Mouse (Mus musculus): ENCODE results near the gene Xrra1.

Xrra1 gene

DNA sequence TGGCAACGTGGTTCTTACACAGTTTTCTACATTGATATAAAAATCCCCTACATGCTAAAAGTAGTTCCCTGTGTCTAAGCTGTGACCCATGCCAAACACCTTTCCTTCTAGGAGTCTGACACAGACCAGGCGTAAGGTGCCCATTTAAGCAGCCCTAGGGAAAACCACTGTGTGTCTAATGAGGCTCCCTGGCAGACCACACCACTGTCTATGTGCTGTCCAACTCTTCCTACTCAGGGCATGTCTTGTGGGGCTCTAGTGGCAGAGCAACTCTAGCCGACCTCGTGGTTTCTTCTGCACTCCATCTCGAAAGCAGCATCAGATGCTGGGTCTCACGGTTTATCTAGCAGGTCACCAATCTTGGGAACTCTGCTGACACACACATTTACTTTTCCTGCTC, 7.3 kb upstream of the Xrra1 start:
- DNase-seq = no peak

DNA sequence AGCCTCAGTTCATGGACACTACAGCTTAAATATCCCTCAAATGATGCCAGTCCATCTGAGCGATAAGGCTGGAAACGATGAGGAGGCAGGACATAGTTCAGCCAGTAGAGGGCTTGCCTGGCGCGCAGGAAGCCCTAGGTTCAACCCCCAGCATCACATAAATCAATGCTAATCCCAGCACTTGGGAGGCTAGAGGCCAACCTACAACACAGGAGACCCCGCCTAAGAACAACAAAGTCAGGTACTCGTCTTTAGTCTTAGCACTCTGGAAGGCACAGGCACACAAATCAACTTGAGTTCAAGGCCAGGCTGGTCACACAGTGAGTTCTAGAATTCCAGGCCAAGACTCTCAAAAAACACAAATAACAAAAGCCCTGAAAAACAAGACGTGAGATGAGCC, 5.6 kb upstream of the Xrra1 start:
- no peak for DNase-seq

DNA sequence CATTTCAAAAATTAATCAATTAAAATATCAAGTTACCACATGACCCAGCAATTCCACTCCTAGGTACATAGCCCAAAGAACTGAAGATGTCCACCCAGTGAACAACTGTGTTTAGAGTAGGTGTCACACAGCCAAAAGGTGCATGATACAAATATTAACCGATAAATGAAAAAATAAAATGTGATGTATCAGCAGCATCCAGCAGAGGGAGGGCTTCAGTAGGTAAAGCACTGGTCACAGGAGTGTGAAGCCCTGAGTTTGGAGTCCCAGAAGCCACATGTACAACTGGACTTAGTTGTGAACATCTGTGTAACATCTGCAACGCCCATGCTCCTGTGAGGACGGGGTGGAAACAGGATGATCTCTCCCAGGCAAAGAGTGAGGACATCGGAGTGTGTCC, 4.6 kb upstream of the Xrra1 start:
- no peak for DNase-seq

DNA sequence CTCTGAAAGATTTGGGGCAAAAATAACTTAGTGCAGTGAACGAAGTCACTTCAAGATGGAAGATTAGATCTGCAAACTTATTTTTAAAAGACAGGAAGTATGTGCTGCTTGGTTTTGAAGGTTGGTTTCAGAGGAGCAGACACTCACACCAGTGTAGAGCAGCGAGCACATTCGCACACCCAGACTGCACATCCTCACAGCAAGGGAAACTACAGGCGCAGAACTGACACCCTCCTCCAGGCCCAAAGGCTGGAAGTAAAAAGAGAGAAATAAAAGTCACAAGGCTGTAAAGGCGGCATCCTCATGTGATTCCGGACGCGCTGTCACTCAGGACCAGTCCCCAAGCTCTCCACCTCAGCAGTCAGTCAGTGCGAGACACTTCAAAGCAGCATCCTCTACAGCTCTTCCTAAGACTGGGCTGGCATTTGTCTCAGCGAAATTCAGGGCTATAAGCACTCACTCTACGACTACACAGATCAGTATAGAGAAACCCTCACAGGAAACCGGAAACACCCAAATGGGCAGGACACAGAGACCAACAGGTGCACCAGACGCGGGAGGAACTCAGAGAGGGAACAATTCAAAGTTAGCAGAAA, 2.6 kb upstream of the Xrra1 start:
- no peak for DNase-seq

DNA sequence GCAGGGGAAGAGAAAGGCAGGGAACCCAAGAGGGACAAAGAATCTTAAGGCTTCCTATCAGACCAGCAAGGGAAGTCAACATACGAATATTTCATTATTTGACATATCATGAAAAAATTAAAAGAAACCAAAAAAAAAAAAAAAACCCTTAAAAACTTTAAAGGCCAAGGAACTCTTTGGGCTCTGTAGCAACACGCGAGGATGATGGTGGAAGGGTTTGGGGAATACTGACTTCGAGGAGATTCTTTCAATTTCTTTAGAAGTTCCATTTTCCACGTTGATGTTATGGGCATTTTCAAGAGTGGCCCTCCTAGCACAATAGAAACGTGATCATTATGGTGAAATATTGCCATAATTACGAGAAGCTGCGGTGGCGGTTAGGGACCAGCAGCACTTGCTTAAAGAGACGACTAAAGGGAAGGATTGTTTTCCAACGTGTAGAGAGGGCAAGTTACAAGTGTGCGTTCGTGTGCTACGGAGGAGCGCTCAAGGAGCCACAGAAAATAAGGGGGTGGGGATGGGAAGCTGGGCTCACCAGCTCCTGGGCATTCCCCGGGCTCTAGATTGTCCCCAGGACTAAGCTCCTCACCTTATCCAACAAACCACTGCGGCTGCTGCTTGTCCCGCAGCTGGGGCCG, 622 bp upstream of the Xrra1 start:
- no peak for DNase-seq

DNA sequence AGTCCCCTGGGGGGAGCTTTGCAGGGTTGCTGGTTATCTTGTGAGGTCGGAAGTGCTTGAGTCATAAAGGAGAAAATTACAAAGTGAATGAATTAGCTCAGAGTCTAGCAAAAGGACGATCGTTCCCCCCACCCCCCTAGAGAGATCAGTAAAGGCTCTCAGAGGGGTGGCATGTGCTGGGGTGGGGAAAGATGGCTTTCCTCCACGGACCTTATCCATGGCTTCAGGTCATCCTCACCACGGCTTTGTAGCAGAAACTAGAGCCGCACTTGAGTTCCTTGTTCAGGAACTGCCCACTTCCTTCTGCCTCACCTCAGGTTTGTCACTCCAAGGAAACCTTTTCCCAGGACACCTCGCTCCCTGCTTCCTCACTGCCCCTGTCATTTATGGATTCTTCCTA, 4.4 kb downstream of the Xrra1 start, which contains the start of gene Spcs2:
Spcs2 (minus strand) TSS at position 101 of the 400 bp plus-strand sequence.
- no peak for DNase-seq

DNA sequence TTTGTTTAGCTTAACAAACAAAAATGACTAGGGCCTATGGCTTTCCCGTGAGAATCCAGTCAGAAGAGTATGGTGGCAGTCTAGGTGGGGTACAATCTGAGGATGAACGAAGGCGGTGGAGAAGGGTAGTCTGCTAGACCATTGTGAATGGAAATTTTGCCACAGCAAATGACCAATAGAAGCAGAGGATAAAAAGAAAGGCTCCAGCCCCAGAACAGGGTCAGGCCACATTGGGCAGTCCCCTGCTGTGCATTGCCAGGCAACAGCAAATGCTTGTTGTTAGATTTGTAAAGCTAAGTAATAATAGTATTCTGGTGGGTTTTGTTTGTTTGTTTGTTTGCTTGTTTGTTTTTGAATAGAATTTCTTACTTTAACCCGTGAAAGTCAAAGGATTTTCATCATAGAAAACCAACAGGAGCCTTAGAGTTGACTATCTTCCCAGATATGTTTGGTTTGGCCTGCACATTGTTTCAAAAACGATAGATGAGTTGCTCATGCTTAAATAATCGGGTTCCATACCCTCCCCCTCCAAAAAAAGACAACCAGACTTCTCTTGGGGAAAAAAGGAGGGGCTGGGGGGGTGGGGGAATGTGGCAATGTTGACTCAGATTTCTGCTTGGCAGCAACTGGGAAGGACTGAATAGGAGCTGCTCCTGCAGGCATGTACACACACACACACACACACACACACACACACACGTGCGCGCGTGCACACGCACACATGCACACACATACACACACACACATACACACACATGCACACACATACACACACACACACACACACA, 5.5 kb downstream of the Xrra1 start:
- no peak for DNase-seq

DNA sequence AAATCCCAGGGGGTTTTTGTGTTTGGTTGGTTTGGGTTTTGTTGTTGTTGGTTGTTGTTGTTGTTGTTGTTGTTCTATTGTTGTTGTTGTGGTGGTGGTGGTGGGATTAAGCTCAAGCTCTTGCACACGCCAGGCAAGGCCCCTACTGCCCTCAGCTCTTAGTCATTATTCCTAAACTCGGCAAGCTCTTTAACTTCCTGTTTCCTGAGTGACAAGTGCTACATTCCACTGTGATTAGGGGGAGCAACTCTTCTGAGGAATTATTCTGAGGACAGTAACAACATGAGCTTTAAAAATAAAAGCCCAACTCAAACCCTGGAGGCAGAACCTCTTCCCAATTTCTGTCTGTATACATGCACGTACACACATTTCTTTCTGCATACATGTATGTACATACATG, 6.3 kb downstream of the Xrra1 start:
- DNase-seq = no peak

DNA sequence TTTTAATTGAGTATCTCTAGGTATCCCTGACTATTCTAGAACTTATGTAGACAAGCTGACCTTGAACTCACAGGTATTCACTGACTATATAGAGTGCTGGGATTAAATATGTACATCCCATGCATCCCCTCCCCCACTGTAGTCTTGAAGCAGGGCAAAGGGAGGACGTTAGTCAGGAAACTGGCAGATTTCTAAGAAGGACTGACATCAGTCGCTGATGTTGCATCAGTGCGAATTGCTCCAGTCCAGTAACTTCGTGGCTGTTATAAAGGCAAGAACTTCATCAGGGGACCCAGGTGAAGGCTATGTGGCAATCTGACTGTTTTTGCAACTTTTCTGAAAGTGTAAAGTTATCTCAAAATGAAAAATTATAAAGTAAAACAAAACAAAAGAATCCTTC, 10.4 kb downstream of the Xrra1 start:
- DNase-seq = no peak

DNA sequence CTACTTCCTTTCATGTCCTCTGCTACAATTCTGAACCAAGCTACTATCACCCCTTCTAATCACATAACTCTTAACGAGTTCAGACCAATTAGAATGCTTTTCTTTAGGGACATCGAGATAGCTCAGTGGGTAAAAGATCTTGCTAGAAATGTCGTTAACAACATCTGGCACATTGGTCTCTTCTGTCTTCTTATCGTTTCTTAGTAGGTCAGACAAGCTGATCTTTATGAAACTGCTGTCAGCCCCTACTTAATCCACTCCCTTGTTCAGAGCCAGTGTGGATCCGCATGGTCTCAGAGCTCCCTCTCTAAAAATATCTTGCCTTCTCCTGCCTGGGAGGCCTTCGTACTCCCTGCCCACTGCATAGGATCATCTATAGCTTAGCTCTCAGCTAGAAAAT, 15.0 kb downstream of the Xrra1 start:
- DNase-seq = no peak

DNA sequence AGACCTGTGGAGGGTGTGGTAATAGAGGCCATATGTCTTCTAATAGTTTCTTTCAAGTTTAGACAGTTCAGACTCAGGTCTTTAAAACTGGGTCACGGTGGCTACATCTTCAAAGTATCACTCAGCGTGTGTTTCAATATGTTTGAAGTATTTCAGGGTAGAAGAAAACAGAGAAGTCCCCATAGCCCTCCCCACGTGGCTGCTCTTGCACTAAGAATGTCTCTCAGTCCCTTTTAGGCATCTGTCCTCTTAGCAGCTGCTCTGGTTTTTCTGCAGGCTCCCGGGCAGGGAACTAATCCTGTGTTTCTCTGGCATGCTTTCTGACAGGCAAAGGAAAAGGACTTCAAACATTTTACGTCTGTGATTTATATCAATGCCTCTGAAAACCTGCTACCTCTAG, 17.0 kb downstream of the Xrra1 start:
- DNase-seq = no peak

DNA sequence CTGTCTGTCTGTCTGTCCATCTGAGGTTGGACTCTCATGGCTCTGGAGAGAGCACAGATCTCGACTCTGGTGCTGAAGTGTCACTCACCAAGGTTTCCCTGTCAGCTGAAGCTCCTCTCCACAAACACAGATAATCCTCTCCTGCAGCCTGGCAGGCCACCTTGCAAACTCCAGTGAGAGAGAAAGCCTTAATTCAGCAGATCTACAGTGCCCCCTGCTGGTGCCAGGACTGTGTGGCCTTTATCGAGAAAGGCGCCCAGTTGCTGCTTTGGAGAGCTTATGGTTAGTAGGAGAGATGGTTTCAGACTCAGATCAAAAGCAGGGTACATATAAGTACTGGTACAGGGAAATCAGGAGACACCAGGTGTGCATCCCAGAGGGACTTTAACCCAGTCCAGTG, 17.4 kb downstream of the Xrra1 start:
- peak; percentile 89 to 90 for DNase-seq

DNA sequence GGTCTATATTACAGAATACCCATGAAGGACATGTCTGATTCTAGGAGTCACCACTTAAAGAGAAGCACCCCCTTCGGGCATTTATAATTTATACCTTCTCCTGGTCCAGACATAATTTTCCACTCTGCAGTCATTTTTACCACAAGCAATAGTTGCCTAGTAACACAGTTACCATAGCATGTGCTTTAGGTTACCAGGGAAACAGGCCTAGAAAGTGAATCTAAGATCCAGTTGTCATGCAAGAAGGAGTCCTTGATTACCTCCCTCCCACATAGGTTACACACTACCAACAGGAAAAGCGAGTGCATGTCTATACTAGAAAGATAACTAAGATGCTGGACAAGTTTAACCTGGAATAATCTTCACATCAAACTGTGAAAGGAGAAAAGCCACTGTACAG, 19.3 kb downstream of the Xrra1 start:
- no peak for DNase-seq

DNA sequence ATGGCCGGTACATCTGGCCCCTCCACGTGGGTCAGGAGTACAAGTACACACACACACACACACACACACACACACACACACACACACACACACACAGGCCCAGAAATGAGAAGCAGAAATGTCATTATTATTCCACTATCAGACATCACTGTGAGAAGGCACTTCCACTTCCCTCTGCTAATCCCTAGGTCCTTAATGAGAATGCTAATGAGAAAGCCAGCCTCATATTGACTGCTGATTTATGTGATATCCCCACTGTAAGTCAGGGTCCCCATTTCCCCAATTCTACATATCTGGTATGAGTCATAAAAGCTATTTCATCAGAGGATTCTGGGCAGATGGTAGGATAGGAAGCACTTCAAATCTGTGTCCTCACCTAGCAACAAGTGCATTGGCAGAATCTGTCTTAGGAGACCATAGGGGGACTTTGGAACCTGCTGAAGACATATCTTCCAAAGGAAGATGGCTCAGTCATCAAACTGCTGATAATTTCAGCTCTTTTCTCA, 28.4 kb downstream of the Xrra1 start:
- no peak for DNase-seq

DNA sequence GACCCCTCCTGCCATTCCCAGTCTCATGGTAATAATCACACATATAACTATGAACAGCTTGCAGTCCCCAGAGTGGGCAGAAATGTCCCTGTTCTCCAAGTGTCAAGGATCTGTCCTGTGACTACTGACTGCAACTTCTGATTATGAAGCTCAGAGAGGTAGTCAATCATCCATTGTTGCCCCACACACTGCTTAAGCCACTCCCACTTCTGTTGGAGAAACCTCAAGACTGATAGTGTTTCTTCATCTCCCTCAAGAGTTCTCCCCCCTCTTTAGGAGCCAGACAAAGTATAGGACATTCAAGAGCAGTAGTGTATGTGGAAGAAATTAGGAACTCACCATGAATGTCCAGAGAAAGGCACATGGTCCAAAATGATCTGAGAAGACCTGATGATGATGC, 28.8 kb downstream of the Xrra1 start:
- no peak for DNase-seq

DNA sequence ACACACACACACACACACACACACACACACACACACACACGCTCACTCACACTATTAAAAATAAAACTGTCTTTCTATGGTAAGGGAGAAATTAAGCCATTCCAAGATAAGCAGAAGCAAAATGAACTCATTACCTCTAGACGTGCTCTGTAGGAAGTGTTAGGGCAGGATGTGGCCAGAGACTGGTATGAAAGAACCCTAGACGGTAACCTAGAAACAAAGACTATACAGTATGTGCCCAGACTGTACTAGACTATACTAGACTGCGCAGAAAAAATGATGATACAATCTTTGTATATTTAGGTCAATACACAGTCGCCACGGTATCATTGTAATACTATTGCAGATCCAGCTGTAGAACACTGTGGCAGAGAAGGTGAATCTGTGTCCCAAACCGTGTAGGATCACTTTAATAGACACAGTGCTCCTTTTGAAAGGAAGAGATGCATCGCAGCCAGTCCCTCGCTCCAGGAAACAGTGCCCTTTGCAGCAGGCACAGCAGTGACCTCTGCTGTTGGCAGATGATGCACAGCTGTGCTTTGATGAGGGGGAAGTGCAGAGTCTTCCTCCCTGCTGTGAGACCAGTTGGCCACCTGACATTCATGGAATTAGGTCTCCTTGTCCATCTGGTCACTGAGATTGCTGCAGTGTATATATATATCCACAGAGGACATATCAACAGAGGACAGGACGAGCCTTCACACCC, 30.4 kb downstream of the Xrra1 start:
- DNase-seq = peak; percentile 9 to 19

DNA sequence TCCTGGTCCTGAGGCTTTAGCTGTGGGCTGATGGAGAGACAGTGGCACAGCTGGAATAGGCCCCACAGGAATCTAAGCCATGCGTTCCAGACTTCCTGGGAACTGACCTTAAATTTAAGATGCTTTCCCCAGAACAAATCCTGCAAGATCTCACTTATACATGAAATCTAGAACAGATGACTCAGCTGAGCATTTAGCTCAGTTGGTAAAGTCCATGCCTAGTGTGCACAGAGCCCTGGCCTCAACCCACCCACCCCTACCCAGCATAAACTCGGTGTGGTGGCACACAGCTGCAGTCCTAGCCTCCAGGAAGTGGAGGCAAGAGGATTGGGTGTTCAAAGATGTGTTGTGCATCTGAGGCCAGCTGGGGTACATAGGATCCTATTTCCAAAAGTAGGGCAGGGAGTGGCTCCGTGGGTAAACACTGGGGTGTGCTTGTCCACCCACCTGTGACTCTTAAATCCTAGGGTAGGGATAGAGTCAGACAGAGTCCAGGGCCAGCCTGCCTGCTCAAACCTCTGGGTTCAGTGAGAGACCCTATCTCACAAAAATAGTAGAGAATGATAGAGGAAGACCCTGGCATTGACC, 31.3 kb downstream of the Xrra1 start:
- no peak for DNase-seq

DNA sequence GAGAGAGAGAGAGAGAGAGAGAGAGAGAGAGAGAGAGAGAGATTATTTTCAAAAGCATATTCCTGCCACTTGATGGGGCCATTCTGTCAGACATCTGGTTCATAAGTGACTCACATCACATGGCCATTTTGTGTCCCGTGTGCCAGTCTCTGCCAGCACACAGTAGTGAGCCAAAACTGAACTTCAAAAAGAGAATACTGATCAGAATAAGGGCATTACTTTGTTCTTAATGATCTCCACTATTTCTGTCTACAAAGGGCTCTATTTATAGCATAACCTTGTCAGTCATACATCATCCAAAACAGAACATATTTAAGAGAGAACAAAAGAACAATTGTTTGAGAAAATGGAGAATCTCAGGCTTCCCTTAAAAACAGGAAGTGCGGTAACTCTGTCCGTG, 32.6 kb downstream of the Xrra1 start:
- no peak for DNase-seq

DNA sequence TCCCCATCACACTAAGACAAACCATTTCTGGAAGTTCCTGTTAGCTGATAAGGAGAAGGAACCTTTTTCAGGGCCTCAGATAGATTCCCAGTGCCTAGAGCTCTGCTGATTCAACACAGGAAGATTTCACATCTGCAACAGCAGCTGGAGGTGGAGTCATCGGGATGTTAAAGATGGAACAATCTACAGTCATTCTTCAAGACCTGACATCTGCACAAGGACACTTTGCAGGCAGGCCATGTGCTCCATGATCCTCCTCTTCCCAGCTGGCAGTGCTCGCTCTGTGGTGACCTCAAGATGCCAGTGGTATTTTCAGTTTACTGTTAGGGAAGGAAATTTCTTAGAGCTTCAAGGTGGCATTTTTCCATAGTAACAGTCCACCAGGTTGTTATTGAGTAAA, 33.4 kb downstream of the Xrra1 start:
- DNase-seq = no peak

DNA sequence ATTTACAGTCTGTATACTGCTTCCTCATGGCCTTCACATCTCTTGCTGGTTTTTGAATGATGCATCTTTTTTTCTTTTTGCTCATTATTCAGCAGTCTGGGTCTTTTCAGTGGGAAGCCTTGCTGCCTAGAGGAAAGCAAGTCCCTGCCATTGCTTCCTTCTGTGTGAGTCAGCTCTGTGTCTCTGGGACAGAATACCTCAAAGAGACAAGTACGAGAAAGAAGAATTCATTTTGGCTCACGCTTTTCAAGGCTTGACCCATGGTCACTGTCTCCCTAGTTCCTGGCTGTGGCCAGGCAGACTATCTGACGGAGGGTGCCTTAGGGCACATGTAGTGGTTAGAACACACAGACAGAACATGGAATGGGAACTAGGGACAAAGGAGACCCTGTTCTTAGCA, 35.1 kb downstream of the Xrra1 start:
- no peak for DNase-seq

DNA sequence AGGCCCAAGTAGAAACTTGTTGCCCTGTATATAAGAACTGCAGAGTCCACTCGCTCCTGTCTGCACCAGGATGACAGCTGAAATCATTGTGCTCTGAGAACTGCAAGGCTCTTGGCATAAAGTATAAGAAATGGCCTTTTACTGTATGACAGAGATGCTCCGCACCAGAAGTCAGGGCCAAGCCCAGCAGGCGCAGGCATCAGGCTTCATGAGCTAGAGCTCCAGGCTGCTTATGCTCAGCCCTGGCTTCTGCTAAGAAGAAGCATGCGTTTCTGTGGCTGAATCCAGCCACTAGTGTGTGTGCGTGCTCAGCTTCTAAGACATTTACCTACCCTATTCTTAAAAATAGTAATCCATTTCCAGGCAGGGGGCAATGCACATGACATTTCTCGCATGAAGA, 35.6 kb downstream of the Xrra1 start:
- DNase-seq = no peak

DNA sequence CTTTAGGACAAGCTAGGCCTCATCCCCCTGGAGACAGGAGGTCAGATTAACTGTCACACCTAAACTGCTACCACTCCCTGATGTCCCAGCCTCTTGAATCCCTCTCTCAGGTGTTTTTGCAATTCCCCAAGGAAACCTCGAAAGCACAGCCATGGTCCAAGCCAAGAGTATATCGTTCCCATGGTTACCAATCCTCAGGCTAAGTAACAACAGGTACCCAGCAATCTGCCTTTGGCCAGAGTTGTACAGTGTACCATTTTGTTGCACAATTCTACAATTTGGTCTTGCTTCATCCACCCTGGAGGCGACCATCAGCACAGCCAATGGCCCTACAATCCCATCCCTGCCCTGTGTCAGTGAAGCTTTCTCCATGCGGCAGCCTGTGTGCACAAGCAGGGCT, 38.0 kb downstream of the Xrra1 start:
- DNase-seq = no peak

DNA sequence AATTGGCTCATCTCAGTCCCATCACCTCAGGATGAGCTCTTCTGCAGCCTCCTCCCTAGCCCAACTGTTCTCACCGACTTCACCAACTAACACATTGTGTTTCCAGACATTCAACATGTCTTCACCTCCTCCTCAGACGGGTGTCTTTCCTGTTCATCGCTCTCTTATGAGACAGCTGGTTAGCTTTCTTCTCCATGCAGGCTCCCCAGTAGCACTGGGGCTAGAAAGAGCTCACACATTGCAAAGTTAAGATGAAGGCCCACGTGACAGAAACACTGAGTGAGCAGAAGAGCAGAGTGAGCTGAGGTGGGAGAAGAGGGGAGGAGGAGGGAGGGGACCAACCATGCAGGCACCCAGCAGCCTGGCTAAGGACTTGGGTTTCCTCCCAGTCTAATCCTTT, 43.3 kb downstream of the Xrra1 start:
- no peak for DNase-seq
